Mouse (Mus musculus) neural tube, embryonic 14.5 days (tissue): ENCODE data around the gene Rabgef1. TPM values are rescaled to one million over a fixed set of nuclear protein-coding genes. Genes with fewer than 3 reads are reported as not detected.

Source experiments
- ATAC-seq: fragments of 200-750 bp; cut with Nextera tagmentation; 2 replicates; pipeline ENCODE4 v1.8.0; 2017; ENCODE audit warnings: low read depth, mild to moderate bottlenecking, moderate TSS enrichment, moderate library complexity
- H3K27ac ChIP-seq: fragments of 300-500 bp; sonication (generic); 2 replicates; pipeline ENCODE4 v1.5.1; 2014; ENCODE audit warnings: low read depth, mild to moderate bottlenecking, control low read depth, low read length, moderate library complexity, mixed read lengths
- H3K27me3 ChIP-seq: fragments of 300-500 bp; sonication (generic); 2 replicates; pipeline ENCODE4 v1.6.1; 2014; ENCODE audit warnings: low read length; ENCODE audit not compliant: control insufficient read depth, insufficient read depth
- H3K36me3 ChIP-seq: fragments of 300-500 bp; sonication (generic); 2 replicates; pipeline ENCODE4 v1.6.1; 2014; ENCODE audit warnings: low read length, mixed read lengths; ENCODE audit not compliant: control insufficient read depth, insufficient read depth
- H3K4me1 ChIP-seq: fragments of 300-500 bp; sonication (generic); 2 replicates; pipeline ENCODE4 v1.6.1; 2014; ENCODE audit warnings: low read length; ENCODE audit not compliant: control insufficient read depth, insufficient read depth
- H3K4me2 ChIP-seq: fragments of 300-500 bp; sonication (generic); 2 replicates; pipeline ENCODE4 v1.6.1; 2014; ENCODE audit warnings: mild to moderate bottlenecking, low read depth, low read length, control low read depth
- H3K4me3 ChIP-seq: fragments of 300-500 bp; sonication (generic); 2 replicates; pipeline ENCODE4 v1.5.1; 2014; ENCODE audit warnings: low read depth, low read length, control low read depth, mixed read lengths
- H3K9ac ChIP-seq: fragments of 300-500 bp; sonication (generic); replicated peaks from 2 replicates; pipeline ENCODE4 v1.6.1; 2014; ENCODE audit warnings: low read depth, mild to moderate bottlenecking, control low read depth, low read length, mixed read lengths
- H3K9me3 ChIP-seq: fragments of 300-500 bp; sonication (generic); 2 replicates; pipeline ENCODE4 v1.6.1; 2016; ENCODE audit warnings: low read length; ENCODE audit not compliant: control insufficient read depth
- WGBS: fragments of 180-500 bp; shearing (Covaris S2); extraction: QIAGEN DNeasy Blood & Tissue Kit; methylation state at CpG from one replicate; pipeline ENCODE4 v1.1.7; 2014; 5-methylcytosine and 5-hydroxymethylcytosine counted together
- polyA plus RNA-seq: library from polyadenylated mRNA; unstranded; fragments of >200 nt; fragmentation: Nextera tagmentation; extraction: Ambion mirVana; gene quantifications from 2 replicates; pipeline ENCODE4 v1.2.1, GENCODE M21; 2014

Rabgef1 gene
- polyA plus RNA-seq, 1 experiment from 2014 or later = 41.1 TPM

- 94% methylated on average over 7 of the region's 7 CpGs for WGBS
- Histone ChIP-seq H3K27ac (no peak overlapping the region), H3K9ac (no peak overlapping the region), H3K9me3 (no peaks in the 10 kb centered on the region), H3K27me3 (no peaks in the 10 kb centered on the region), H3K36me3 (peaks cover 20% of the 10 kb centered on the region), H3K4me1 (no peaks in the 10 kb centered on the region), H3K4me3 (no peak overlapping the region), H3K4me2 (no peak overlapping the region)
- ATAC-seq = no peak
Measured at GRCm38 (mm10) chr5:130197981-130198380, 26.4 kb downstream of the Rabgef1 start.

GRCm38 (mm10) chr5:130200233-130201029 lies 28.8 kb downstream of the Rabgef1 start:
- Histone ChIP-seq H3K9ac (no peak overlapping the region), H3K27ac (no peak overlapping the region), H3K27me3 (no peaks in the 10 kb centered on the region), H3K4me2 (no peak overlapping the region), H3K4me1 (no peaks in the 10 kb centered on the region), H3K9me3 (no peaks in the 10 kb centered on the region), H3K36me3 (peaks cover 16% of the 10 kb centered on the region), H3K4me3 (no peak overlapping the region)
- ATAC-seq = no peak
- WGBS = 88% methylated on average over 10 of the region's 10 CpGs

- 0 out of 2 replicates have a peak, but pooled peaks cover 6% of the 10 kb centered on the region for H3K36me3 ChIP-seq
- no peak overlapping the region for H3K4me2 ChIP-seq
- H3K9ac ChIP-seq = no peak overlapping the region
- no peak for ATAC-seq
- no peak overlapping the region for H3K4me3 ChIP-seq
- no peaks in the 10 kb centered on the region for H3K9me3 ChIP-seq
- no peaks in the 10 kb centered on the region for H3K4me1 ChIP-seq
- H3K27me3 ChIP-seq = no peaks in the 10 kb centered on the region
- no peak overlapping the region for H3K27ac ChIP-seq
- 91% methylated on average over 4 of the region's 4 CpGs for WGBS
Measured at GRCm38 (mm10) chr5:130203948-130204347, 32.4 kb downstream of the Rabgef1 start.

- H3K36me3 ChIP-seq = peaks cover 12% of the 10 kb centered on the region; the same call in 1 of the 2 replicates
- no peak overlapping the region for H3K27ac ChIP-seq
- H3K4me1 ChIP-seq = no peaks in the 10 kb centered on the region
- no peak overlapping the region for H3K4me2 ChIP-seq
- WGBS = 86% methylated on average over 6 of the region's 6 CpGs
- no peaks in the 10 kb centered on the region for H3K9me3 ChIP-seq
- no peaks in the 10 kb centered on the region for H3K27me3 ChIP-seq
- ATAC-seq = no peak
- H3K9ac ChIP-seq = no peak overlapping the region
- H3K4me3 ChIP-seq = no peak overlapping the region
Measured at GRCm38 (mm10) chr5:130204560-130204959, 33.0 kb downstream of the Rabgef1 start.

- Histone ChIP-seq H3K36me3 (peaks cover 19% of the 10 kb centered on the region; the same call in 1 of the 2 replicates), H3K27ac (no peak overlapping the region), H3K9me3 (no peaks in the 10 kb centered on the region), H3K27me3 (no peaks in the 10 kb centered on the region), H3K4me1 (no peaks in the 10 kb centered on the region), H3K4me2 (no peak overlapping the region), H3K9ac (no peak overlapping the region), H3K4me3 (no peak overlapping the region)
- ATAC-seq = no peak
- 96% methylated on average over 3 of the region's 3 CpGs for WGBS
Measured at GRCm38 (mm10) chr5:130205441-130206023, 33.9 kb downstream of the Rabgef1 start.

GRCm38 (mm10) chr5:130207299-130207698 lies 35.7 kb downstream of the Rabgef1 start:
- ATAC-seq = no peak
- WGBS = 95% methylated on average over 4 of the region's 4 CpGs

GRCm38 (mm10) chr5:130212956-130213355 lies 41.4 kb downstream of the Rabgef1 start:
- H3K9ac ChIP-seq = no peak overlapping the region
- no peak overlapping the region for H3K4me2 ChIP-seq
- H3K36me3 ChIP-seq = peaks cover 32% of the 10 kb centered on the region
- H3K9me3 ChIP-seq = no peaks in the 10 kb centered on the region
- H3K4me1 ChIP-seq = no peaks in the 10 kb centered on the region
- H3K27ac ChIP-seq = no peak overlapping the region
- H3K4me3 ChIP-seq = no peak overlapping the region
- no peak for ATAC-seq
- 95% methylated on average over 11 of the region's 11 CpGs for WGBS
- no peaks in the 10 kb centered on the region for H3K27me3 ChIP-seq

More at GRCm38 (mm10) chr5:130207299-130207698, 35.7 kb downstream of the Rabgef1 start:
- Histone ChIP-seq H3K4me1 (no peaks in the 10 kb centered on the region), H3K36me3 (peaks cover 28% of the 10 kb centered on the region), H3K9ac (no peak overlapping the region), H3K4me2 (no peak overlapping the region), H3K27me3 (no peaks in the 10 kb centered on the region), H3K4me3 (no peak overlapping the region), H3K27ac (no peak overlapping the region), H3K9me3 (no peaks in the 10 kb centered on the region)

GRCm38 (mm10) chr5:130216781-130217180 lies 45.2 kb downstream of the Rabgef1 start, which contains the start of gene Tmem248:
TSS of gene Tmem248 (plus strand) at chr5:130217081.
- Histone ChIP-seq H3K27ac (no peak within 1 kb of the TSS), H3K27me3 (no peaks in the 10 kb centered on the region), H3K9me3 (no peaks in the 10 kb centered on the region), H3K4me3 (no peak within 1 kb of the TSS), H3K36me3 (peaks cover 14% of the 10 kb centered on the region), H3K9ac (no peak within 1 kb of the TSS), H3K4me2 (no peak within 1 kb of the TSS), H3K4me1 (peaks cover 7% of the 10 kb centered on the region; the same call in 1 of the 2 replicates)
- 88% methylated on average over 7 of the region's 7 CpGs for WGBS
- no peak for ATAC-seq

- peaks cover 10% of the 10 kb centered on the region; the same call in 1 of the 2 replicates for H3K36me3 ChIP-seq
- no peak overlapping the region for H3K9ac ChIP-seq
- no peaks in the 10 kb centered on the region for H3K9me3 ChIP-seq
- no peaks in the 10 kb centered on the region for H3K27me3 ChIP-seq
- H3K4me2 ChIP-seq = no peak overlapping the region
- no peak overlapping the region for H3K4me3 ChIP-seq
- 90% methylated on average over 4 of the region's 4 CpGs for WGBS
- no peak overlapping the region for H3K27ac ChIP-seq
- no peak for ATAC-seq
- H3K4me1 ChIP-seq = peaks cover 7% of the 10 kb centered on the region; the same call in 1 of the 2 replicates
Measured at GRCm38 (mm10) chr5:130217406-130217805, 45.8 kb downstream of the Rabgef1 start.
